Mouse (Mus musculus): Measurements from ENCODE around the gene Prdm16. TPM values are rescaled to one million over a fixed set of nuclear protein-coding genes. Genes with fewer than 3 reads are reported as not detected.
A peak's percentile ranks its signal among the peaks of the same experiment; 100 is the strongest.

The Prdm16 gene
- polyA plus RNA-seq, 1 experiment from 2014 or later = 2.0 TPM

- no peaks in the 10 kb centered on the region for H3K9me3 ChIP-seq (replicated peaks)
- H3K4me2 ChIP-seq = no peak overlapping the region
- H3K27ac ChIP-seq (replicated peaks) = no peak overlapping the region
- H3K4me3 ChIP-seq (replicated peaks) = no peak overlapping the region
- H3K4me1 ChIP-seq (replicated peaks) = peaks cover 11% of the 10 kb centered on the region
- ATAC-seq (ENCODE audit: insufficient read depth) = no peak
- H3K9ac ChIP-seq = no peak overlapping the region
- no peaks in the 10 kb centered on the region for H3K27me3 ChIP-seq
- WGBS (ENCODE audit: insufficient replicate concordance) = 58% methylated on average over 2 of the region's 2 CpGs
- H3K36me3 ChIP-seq (replicated peaks) = no peaks in the 10 kb centered on the region
These were observed 257.8 kb downstream of the Prdm16 start for GRCm38 (mm10) chr4:154378876-154379275.

GRCm38 (mm10) chr4:154375939-154376625 lies 260.6 kb downstream of the Prdm16 start:
- peaks cover 11% of the 10 kb centered on the region for H3K4me1 ChIP-seq (replicated peaks)
- H3K4me2 ChIP-seq = no peak overlapping the region
- no peaks in the 10 kb centered on the region for H3K36me3 ChIP-seq (replicated peaks)
- ATAC-seq (ENCODE audit: insufficient read depth) = peak; percentile 42; the same call in 1 of the 2 replicates
- WGBS (ENCODE audit: insufficient replicate concordance) = 36% methylated on average over 10 of the region's 10 CpGs
- no peaks in the 10 kb centered on the region for H3K9me3 ChIP-seq (replicated peaks)
- H3K27me3 ChIP-seq = no peaks in the 10 kb centered on the region
- H3K27ac ChIP-seq (replicated peaks) = 0 out of 2 replicates have a peak overlapping the region, but pooled peaks have one; percentile 19
- H3K4me3 ChIP-seq (replicated peaks) = no peak overlapping the region
- no peak overlapping the region for H3K9ac ChIP-seq

- H3K27ac ChIP-seq (replicated peaks) = no peak overlapping the region
- no peak overlapping the region for H3K4me2 ChIP-seq
- 59% methylated on average over 13 of the region's 13 CpGs for WGBS (ENCODE audit: insufficient replicate concordance)
- peaks cover 10% of the 10 kb centered on the region for H3K4me1 ChIP-seq (replicated peaks)
- no peaks in the 10 kb centered on the region for H3K27me3 ChIP-seq
- no peaks in the 10 kb centered on the region for H3K36me3 ChIP-seq (replicated peaks)
- H3K9ac ChIP-seq = no peak overlapping the region
- no peak for ATAC-seq (ENCODE audit: insufficient read depth)
- no peaks in the 10 kb centered on the region for H3K9me3 ChIP-seq (replicated peaks)
- no peak overlapping the region for H3K4me3 ChIP-seq (replicated peaks)
These were observed 265.0 kb downstream of the Prdm16 start for GRCm38 (mm10) chr4:154371542-154372247.

- H3K36me3 ChIP-seq (replicated peaks) = no peaks in the 10 kb centered on the region
- H3K9ac ChIP-seq = no peak overlapping the region
- H3K4me3 ChIP-seq (replicated peaks) = no peak overlapping the region
- no peak overlapping the region for H3K27ac ChIP-seq (replicated peaks)
- no peak for ATAC-seq (ENCODE audit: insufficient read depth)
- H3K27me3 ChIP-seq = no peaks in the 10 kb centered on the region
- H3K4me2 ChIP-seq = no peak overlapping the region
- H3K4me1 ChIP-seq (replicated peaks) = peaks cover 4% of the 10 kb centered on the region; the same call in 1 of the 2 replicates
- no peaks in the 10 kb centered on the region for H3K9me3 ChIP-seq (replicated peaks)
- WGBS (ENCODE audit: insufficient replicate concordance) = 63% methylated on average over 8 of the region's 8 CpGs
These were observed 265.8 kb downstream of the Prdm16 start for GRCm38 (mm10) chr4:154370841-154371240.

GRCm38 (mm10) chr4:154369089-154369488 lies 267.6 kb downstream of the Prdm16 start:
- H3K9ac ChIP-seq = no peak overlapping the region
- no peaks in the 10 kb centered on the region for H3K4me1 ChIP-seq (replicated peaks)
- H3K27me3 ChIP-seq = no peaks in the 10 kb centered on the region
- H3K4me2 ChIP-seq = no peak overlapping the region
- ATAC-seq (ENCODE audit: insufficient read depth) = no peak
- no peaks in the 10 kb centered on the region for H3K36me3 ChIP-seq (replicated peaks)
- H3K4me3 ChIP-seq (replicated peaks) = no peak overlapping the region
- no peaks in the 10 kb centered on the region for H3K9me3 ChIP-seq (replicated peaks)
- WGBS (ENCODE audit: insufficient replicate concordance) = 50% methylated on average over 5 of the region's 5 CpGs
- H3K27ac ChIP-seq (replicated peaks) = no peak overlapping the region

- ATAC-seq (ENCODE audit: insufficient read depth) = no peak
- H3K4me3 ChIP-seq (replicated peaks) = no peak overlapping the region
These were observed 269.8 kb downstream of the Prdm16 start for GRCm38 (mm10) chr4:154366836-154367235.

GRCm38 (mm10) chr4:154364752-154365151 lies 271.9 kb downstream of the Prdm16 start:
- Histone ChIP-seq H3K27ac (replicated peaks) (no peak overlapping the region), H3K27me3 (no peaks in the 10 kb centered on the region), H3K4me1 (replicated peaks) (no peaks in the 10 kb centered on the region), H3K9me3 (replicated peaks) (no peaks in the 10 kb centered on the region), H3K4me2 (no peak overlapping the region), H3K4me3 (replicated peaks) (no peak overlapping the region), H3K9ac (no peak overlapping the region), H3K36me3 (replicated peaks) (no peaks in the 10 kb centered on the region)
- no peak for ATAC-seq (ENCODE audit: insufficient read depth)
- 78% methylated on average over 2 of the region's 2 CpGs for WGBS (ENCODE audit: insufficient replicate concordance)

More at GRCm38 (mm10) chr4:154366836-154367235, 269.8 kb downstream of the Prdm16 start:
- no peaks in the 10 kb centered on the region for H3K4me1 ChIP-seq (replicated peaks)
- no peak overlapping the region for H3K27ac ChIP-seq (replicated peaks)
- no peaks in the 10 kb centered on the region for H3K27me3 ChIP-seq
- no peaks in the 10 kb centered on the region for H3K36me3 ChIP-seq (replicated peaks)
- no peak overlapping the region for H3K4me2 ChIP-seq
- no peak overlapping the region for H3K9ac ChIP-seq
- 51% methylated on average over 6 of the region's 6 CpGs for WGBS (ENCODE audit: insufficient replicate concordance)
- H3K9me3 ChIP-seq (replicated peaks) = no peaks in the 10 kb centered on the region

GRCm38 (mm10) chr4:154360850-154361249 lies 275.8 kb downstream of the Prdm16 start:
- Histone ChIP-seq H3K9me3 (replicated peaks) (no peaks in the 10 kb centered on the region), H3K36me3 (replicated peaks) (no peaks in the 10 kb centered on the region), H3K4me1 (replicated peaks) (no peaks in the 10 kb centered on the region), H3K9ac (no peak overlapping the region), H3K27me3 (no peaks in the 10 kb centered on the region), H3K27ac (replicated peaks) (no peak overlapping the region), H3K4me3 (replicated peaks) (no peak overlapping the region), H3K4me2 (no peak overlapping the region)
- ATAC-seq (ENCODE audit: insufficient read depth) = no peak
- WGBS (ENCODE audit: insufficient replicate concordance) = 67% methylated on average over 3 of the region's 3 CpGs

- Histone ChIP-seq H3K9me3 (replicated peaks) (no peaks in the 10 kb centered on the region), H3K4me3 (replicated peaks) (no peak overlapping the region), H3K36me3 (replicated peaks) (no peaks in the 10 kb centered on the region), H3K4me1 (replicated peaks) (no peaks in the 10 kb centered on the region), H3K27me3 (no peaks in the 10 kb centered on the region), H3K27ac (replicated peaks) (no peak overlapping the region), H3K9ac (no peak overlapping the region), H3K4me2 (no peak overlapping the region)
- ATAC-seq (ENCODE audit: insufficient read depth) = no peak
- WGBS (ENCODE audit: insufficient replicate concordance) = 62% methylated on average over 6 of the region's 7 CpGs
These were observed 276.2 kb downstream of the Prdm16 start for GRCm38 (mm10) chr4:154360441-154360840.

GRCm38 (mm10) chr4:154359762-154360300 lies 276.8 kb downstream of the Prdm16 start:
- no peak overlapping the region for H3K9ac ChIP-seq

GRCm38 (mm10) chr4:154358816-154359215 lies 277.9 kb downstream of the Prdm16 start:
- Histone ChIP-seq H3K4me3 (replicated peaks) (no peak overlapping the region), H3K27ac (replicated peaks) (no peak overlapping the region)
- ATAC-seq (ENCODE audit: insufficient read depth) = no peak

More at GRCm38 (mm10) chr4:154359762-154360300, 276.8 kb downstream of the Prdm16 start:
- H3K4me3 ChIP-seq (replicated peaks) = no peak overlapping the region
- WGBS (ENCODE audit: insufficient replicate concordance) = 62% methylated on average over 9 of the region's 9 CpGs
- no peaks in the 10 kb centered on the region for H3K36me3 ChIP-seq (replicated peaks)
- no peak overlapping the region for H3K27ac ChIP-seq (replicated peaks)
- ATAC-seq (ENCODE audit: insufficient read depth) = no peak
- no peak overlapping the region for H3K4me2 ChIP-seq
- H3K9me3 ChIP-seq (replicated peaks) = no peaks in the 10 kb centered on the region
- no peaks in the 10 kb centered on the region for H3K27me3 ChIP-seq
- no peaks in the 10 kb centered on the region for H3K4me1 ChIP-seq (replicated peaks)

More at GRCm38 (mm10) chr4:154358816-154359215, 277.9 kb downstream of the Prdm16 start:
- H3K36me3 ChIP-seq (replicated peaks) = no peaks in the 10 kb centered on the region
- H3K4me1 ChIP-seq (replicated peaks) = no peaks in the 10 kb centered on the region
- no peak overlapping the region for H3K4me2 ChIP-seq
- H3K9me3 ChIP-seq (replicated peaks) = no peaks in the 10 kb centered on the region
- WGBS (ENCODE audit: insufficient replicate concordance) = 51% methylated on average over 11 of the region's 11 CpGs
- H3K9ac ChIP-seq = no peak overlapping the region
- no peaks in the 10 kb centered on the region for H3K27me3 ChIP-seq

Data from liver, embryonic 15.5 days (tissue).